Mouse (Mus musculus) embryonic fibroblast, embryonic 13.5 days (primary cell): Measurements from ENCODE around the gene Hs6st3.

ENCODE experiments used
- CTCF ChIP-seq: IDR thresholded peaks from 2 replicates; pipeline ENCODE4 v1.5.1; 2011; ENCODE audit warnings: mild to moderate bottlenecking, control low read depth, low read length, moderate library complexity, borderline replicate concordance; ENCODE audit not compliant: insufficient read depth
- POLR2A ChIP-seq: IDR thresholded peaks from 2 replicates; pipeline ENCODE4 v1.6.1; 2011; ENCODE audit warnings: low read depth, mild to moderate bottlenecking, control low read depth, low read length, moderate library complexity

- TF ChIP-seq POLR2A (no peak), CTCF (no peak)
These were observed 623.2 kb downstream of the Hs6st3 start for GRCm38 (mm10) chr14:119761376-119761775.
